Mouse (Mus musculus): Measurements from ENCODE around the gene Nxpe2. TPM values are rescaled to one million over a fixed set of nuclear protein-coding genes. Genes with fewer than 3 reads are reported as not detected.
"Not testable (repeated sequence)": the region's sequence is repeated elsewhere in the genome, so short reads cannot be mapped to it uniquely, and the experiment has no call there.

The Nxpe2 gene
- polyA plus RNA-seq, 1 experiment from 2014 or later = 1.1 TPM

GRCm38 (mm10) chr9:48345456-48345855 is 7.8 kb downstream of the Nxpe2 start:
- no peak for DNase-seq (ENCODE audit: low spot score)
- no peaks in the 10 kb centered on the region for H3K27me3 ChIP-seq (replicated peaks; ENCODE audit: low read depth, poor library complexity, severe bottlenecking)
- 85% methylated on average over 9 of the region's 9 CpGs for WGBS
- H3K9me3 ChIP-seq = no peaks in the 10 kb centered on the region
- no peaks in the 10 kb centered on the region for H3K4me1 ChIP-seq
- H3K4me3 ChIP-seq = no peak overlapping the region
- H3K36me3 ChIP-seq (replicated peaks) = no peaks in the 10 kb centered on the region
- no peak overlapping the region for H3K27ac ChIP-seq (replicated peaks)

- WGBS = 89% methylated on average over 10 of the region's 10 CpGs
- no peak for DNase-seq (ENCODE audit: low spot score)
- H3K4me1 ChIP-seq = no peaks in the 10 kb centered on the region
- no peaks in the 10 kb centered on the region for H3K9me3 ChIP-seq
- H3K36me3 ChIP-seq (replicated peaks) = no peaks in the 10 kb centered on the region
- no peak overlapping the region for H3K27ac ChIP-seq (replicated peaks)
- no peaks in the 10 kb centered on the region for H3K27me3 ChIP-seq (replicated peaks; ENCODE audit: low read depth, poor library complexity, severe bottlenecking)
- no peak overlapping the region for H3K4me3 ChIP-seq
Measured at GRCm38 (mm10) chr9:48340708-48341380, 12.4 kb downstream of the Nxpe2 start.

- 65% methylated on average over 5 of the region's 5 CpGs for WGBS
- Histone ChIP-seq H3K36me3 (replicated peaks) (no peaks in the 10 kb centered on the region), H3K27me3 (replicated peaks; ENCODE audit: low read depth, poor library complexity, severe bottlenecking) (no peaks in the 10 kb centered on the region), H3K27ac (replicated peaks) (no peak overlapping the region), H3K4me1 (no peaks in the 10 kb centered on the region), H3K4me3 (no peak overlapping the region), H3K9me3 (no peaks in the 10 kb centered on the region)
- no peak for DNase-seq (ENCODE audit: low spot score)
Measured at GRCm38 (mm10) chr9:48339563-48339962, 13.7 kb downstream of the Nxpe2 start.

DNA sequence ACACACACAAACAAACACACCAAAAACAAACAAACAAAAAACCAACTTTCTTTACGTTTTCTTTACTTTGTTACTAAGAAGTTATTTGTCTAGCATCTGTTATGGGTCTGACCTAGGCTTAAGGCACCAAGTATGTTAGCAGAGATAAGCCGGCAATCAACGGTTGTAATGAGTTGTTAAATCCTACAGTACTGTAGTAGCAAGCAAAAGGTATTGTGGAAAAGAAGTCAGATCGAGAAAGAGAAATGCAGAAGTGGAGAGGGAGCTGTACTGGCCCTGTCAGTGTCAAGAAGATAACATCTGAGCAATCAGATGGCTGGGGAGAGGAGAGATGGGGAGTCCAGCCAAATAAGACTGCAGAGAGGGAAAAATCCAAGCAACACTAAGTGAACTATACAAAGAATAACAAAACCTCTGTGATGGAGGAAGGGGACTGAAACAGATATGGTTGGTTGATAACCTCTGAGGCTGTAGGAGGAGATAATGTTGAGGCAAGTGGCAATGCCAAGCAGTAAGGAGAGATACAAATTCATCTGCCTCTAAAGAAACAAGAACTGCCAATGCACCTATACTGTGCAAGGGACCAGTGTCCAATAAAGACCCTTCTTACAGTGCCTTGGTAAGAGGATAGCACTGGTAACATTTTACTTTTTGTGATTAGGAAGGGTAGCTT is 14.3 kb downstream of the Nxpe2 start:
- Histone ChIP-seq H3K27me3 (replicated peaks; ENCODE audit: low read depth, poor library complexity, severe bottlenecking) (no peaks in the 10 kb centered on the region), H3K4me1 (no peaks in the 10 kb centered on the region), H3K27ac (replicated peaks) (no peak overlapping the region), H3K4me3 (no peak overlapping the region), H3K36me3 (replicated peaks) (no peaks in the 10 kb centered on the region), H3K9me3 (no peaks in the 10 kb centered on the region)
- WGBS = 77% methylated on average over 4 of the region's 4 CpGs
- no peak for DNase-seq (ENCODE audit: low spot score)

GRCm38 (mm10) chr9:48329597-48329996 is 23.7 kb downstream of the Nxpe2 start:
- 93% methylated on average over 7 of the region's 7 CpGs for WGBS
- H3K9me3 ChIP-seq = no peaks in the 10 kb centered on the region
- H3K36me3 ChIP-seq (replicated peaks) = no peaks in the 10 kb centered on the region
- no peaks in the 10 kb centered on the region for H3K27me3 ChIP-seq (replicated peaks; ENCODE audit: low read depth, poor library complexity, severe bottlenecking)
- H3K4me3 ChIP-seq = no peak overlapping the region
- no peak overlapping the region for H3K27ac ChIP-seq (replicated peaks)
- H3K4me1 ChIP-seq = no peaks in the 10 kb centered on the region
- DNase-seq (ENCODE audit: low spot score) = no peak

DNA sequence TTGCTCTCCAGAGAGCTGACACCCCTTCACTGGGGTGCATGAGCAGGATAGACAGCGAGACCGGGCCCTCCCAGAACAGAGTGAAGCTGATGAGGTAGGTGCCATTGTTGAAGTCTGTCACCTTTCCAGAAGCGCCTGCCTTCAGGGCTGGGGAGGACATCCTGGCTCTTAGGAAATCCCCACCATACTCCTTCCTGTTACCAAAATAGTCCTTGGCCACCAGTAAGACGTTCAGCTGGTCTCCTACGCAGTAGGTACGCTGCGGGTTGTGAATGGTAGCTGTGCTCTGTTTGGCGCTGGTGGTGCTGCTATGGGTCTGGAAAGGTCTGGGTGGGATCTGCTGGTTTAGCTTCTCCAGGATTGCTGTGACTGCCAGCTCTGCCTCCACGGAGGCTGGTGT is 26.9 kb downstream of the Nxpe2 start:
- no peak for DNase-seq (ENCODE audit: low spot score)
- Histone ChIP-seq H3K4me1 (no peaks in the 10 kb centered on the region), H3K4me3 (no peak overlapping the region), H3K27me3 (replicated peaks; ENCODE audit: low read depth, poor library complexity, severe bottlenecking) (no peaks in the 10 kb centered on the region), H3K36me3 (replicated peaks) (no peaks in the 10 kb centered on the region), H3K9me3 (no peaks in the 10 kb centered on the region), H3K27ac (replicated peaks) (no peak overlapping the region)
- 88% methylated on average over 9 of the region's 9 CpGs for WGBS

- Histone ChIP-seq H3K27ac (replicated peaks) (no peak overlapping the region), H3K9me3 (no peaks in the 10 kb centered on the region), H3K27me3 (replicated peaks; ENCODE audit: low read depth, poor library complexity, severe bottlenecking) (no peaks in the 10 kb centered on the region), H3K4me1 (0 out of 2 replicates have a peak, but pooled peaks cover 3% of the 10 kb centered on the region), H3K4me3 (no peak overlapping the region), H3K36me3 (replicated peaks) (no peaks in the 10 kb centered on the region)
- DNase-seq (ENCODE audit: low spot score) = no peak
- 81% methylated on average over 1 of the region's 1 CpGs for WGBS
Measured at GRCm38 (mm10) chr9:48315825-48316224, 37.4 kb downstream of the Nxpe2 start.

- no peak for DNase-seq (ENCODE audit: low spot score)
- no peaks in the 10 kb centered on the region for H3K27me3 ChIP-seq (replicated peaks; ENCODE audit: low read depth, poor library complexity, severe bottlenecking)
- H3K4me3 ChIP-seq = no peak overlapping the region
- H3K36me3 ChIP-seq (replicated peaks) = no peaks in the 10 kb centered on the region
- H3K4me1 ChIP-seq = 0 out of 2 replicates have a peak, but pooled peaks cover 3% of the 10 kb centered on the region
- 44% methylated on average over 3 of the region's 3 CpGs for WGBS
- no peaks in the 10 kb centered on the region for H3K9me3 ChIP-seq
- H3K27ac ChIP-seq (replicated peaks) = no peak overlapping the region
Measured at GRCm38 (mm10) chr9:48314194-48314593, 39.1 kb downstream of the Nxpe2 start.

- Histone ChIP-seq H3K36me3 (replicated peaks) (no peaks in the 10 kb centered on the region), H3K27ac (replicated peaks) (no peak overlapping the region), H3K27me3 (replicated peaks; ENCODE audit: low read depth, poor library complexity, severe bottlenecking) (no peaks in the 10 kb centered on the region), H3K9me3 (no peaks in the 10 kb centered on the region), H3K4me1 (0 out of 2 replicates have a peak, but pooled peaks cover 3% of the 10 kb centered on the region), H3K4me3 (no peak overlapping the region)
- 87% methylated on average over 5 of the region's 5 CpGs for WGBS
- DNase-seq (ENCODE audit: low spot score) = no peak
Measured at GRCm38 (mm10) chr9:48311241-48311640, 42.0 kb downstream of the Nxpe2 start.

- not testable (repeated sequence) for H3K4me3 ChIP-seq; DNase-seq (ENCODE audit: low spot score); H3K4me1 ChIP-seq; H3K27me3 ChIP-seq (replicated peaks; ENCODE audit: low read depth, poor library complexity, severe bottlenecking); H3K27ac ChIP-seq (replicated peaks); H3K36me3 ChIP-seq (replicated peaks); H3K9me3 ChIP-seq
- 28% methylated on average over 5 of the region's 5 CpGs for WGBS
Measured at GRCm38 (mm10) chr9:48303564-48303963, 49.7 kb downstream of the Nxpe2 start.

GRCm38 (mm10) chr9:48298983-48299382 is 54.3 kb downstream of the Nxpe2 start:
- 89% methylated on average over 7 of the region's 7 CpGs for WGBS
- no peak overlapping the region for H3K4me3 ChIP-seq
- no peaks in the 10 kb centered on the region for H3K9me3 ChIP-seq
- H3K36me3 ChIP-seq (replicated peaks) = no peaks in the 10 kb centered on the region
- H3K27me3 ChIP-seq (replicated peaks; ENCODE audit: low read depth, poor library complexity, severe bottlenecking) = no peaks in the 10 kb centered on the region
- H3K27ac ChIP-seq (replicated peaks) = no peak overlapping the region
- DNase-seq (ENCODE audit: low spot score) = no peak
- no peaks in the 10 kb centered on the region for H3K4me1 ChIP-seq

DNA sequence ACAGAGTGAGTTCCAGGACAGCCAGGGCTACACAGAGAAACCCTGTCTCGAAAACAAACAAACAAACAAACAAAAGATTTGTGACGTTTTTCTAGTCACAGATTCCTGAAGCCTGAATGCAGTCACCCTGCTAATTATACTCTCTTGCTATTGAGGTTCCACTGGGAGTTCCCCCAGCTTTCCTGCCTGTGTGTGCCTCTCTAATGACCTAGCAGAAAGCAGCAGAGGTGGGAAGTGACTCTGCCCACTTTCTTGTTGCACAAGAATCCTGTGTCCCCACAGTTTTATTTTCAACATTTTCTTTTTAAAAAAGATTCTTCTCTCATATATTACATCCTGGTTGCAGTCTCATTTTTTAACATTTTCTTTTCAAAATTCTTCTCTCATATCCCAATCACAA is 58.5 kb downstream of the Nxpe2 start:
- Histone ChIP-seq H3K36me3 (replicated peaks) (no peaks in the 10 kb centered on the region), H3K9me3 (no peaks in the 10 kb centered on the region), H3K4me1 (no peaks in the 10 kb centered on the region), H3K4me3 (no peak overlapping the region), H3K27ac (replicated peaks) (no peak overlapping the region), H3K27me3 (replicated peaks; ENCODE audit: low read depth, poor library complexity, severe bottlenecking) (no peaks in the 10 kb centered on the region)
- 73% methylated on average over 2 of the region's 2 CpGs for WGBS
- DNase-seq (ENCODE audit: low spot score) = no peak

GRCm38 (mm10) chr9:48290281-48290680 is 63.0 kb downstream of the Nxpe2 start:
- H3K9me3 ChIP-seq = no peaks in the 10 kb centered on the region
- H3K27me3 ChIP-seq (replicated peaks; ENCODE audit: low read depth, poor library complexity, severe bottlenecking) = no peaks in the 10 kb centered on the region
- H3K27ac ChIP-seq (replicated peaks) = no peak overlapping the region
- 94% methylated on average over 1 of the region's 1 CpGs for WGBS
- H3K36me3 ChIP-seq (replicated peaks) = no peaks in the 10 kb centered on the region
- DNase-seq (ENCODE audit: low spot score) = no peak
- no peaks in the 10 kb centered on the region for H3K4me1 ChIP-seq
- H3K4me3 ChIP-seq = no peak overlapping the region

All from embryonic facial prominence, embryonic 10.5 days (tissue).